Mouse (Mus musculus) layer of hippocampus, adult 9-10 months (tissue): ENCODE data around the gene Per1.

Experiments
- DNase-seq: peaks from one replicate; pipeline ENCODE4 v3.0.0; 2022; ENCODE audit warnings: low spot score

Gene Per1

DNA sequence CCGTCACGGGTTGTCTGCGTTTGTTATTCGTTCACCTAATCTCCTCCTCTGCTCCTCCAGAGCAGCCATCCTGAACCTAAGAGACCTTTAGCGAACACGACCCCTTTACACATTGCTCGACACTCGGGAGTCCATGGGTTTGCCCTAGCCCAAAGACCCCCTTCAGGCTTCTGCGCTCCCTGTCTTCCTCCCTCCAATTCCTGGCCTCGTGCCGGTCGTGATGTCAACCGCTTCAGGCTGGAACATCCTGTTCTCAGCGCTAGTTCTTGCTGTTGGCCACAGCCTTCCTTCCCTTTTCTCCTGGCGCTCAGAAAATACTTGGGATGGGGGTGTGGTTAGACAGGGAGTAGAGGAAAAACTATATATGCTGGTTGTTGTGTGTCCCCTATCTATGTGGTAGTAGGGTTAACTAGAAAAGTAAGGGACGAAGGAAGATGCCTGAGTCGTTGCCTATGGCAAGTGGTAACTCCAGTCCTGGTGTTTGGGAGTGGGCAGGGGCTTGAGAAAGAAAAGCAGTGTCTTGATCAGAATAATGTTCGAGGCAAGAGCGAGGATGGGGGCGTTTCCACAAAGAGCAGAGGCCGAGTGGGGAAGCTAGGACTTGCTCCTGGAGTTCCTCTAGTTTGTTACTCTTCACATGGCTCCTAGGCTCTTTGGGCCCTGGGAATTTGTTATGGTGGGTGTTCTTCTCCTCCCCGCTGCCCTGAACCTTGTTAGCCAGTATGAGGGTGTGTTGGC, 4.3 kb downstream of the Per1 start:
- no peak for DNase-seq

DNA sequence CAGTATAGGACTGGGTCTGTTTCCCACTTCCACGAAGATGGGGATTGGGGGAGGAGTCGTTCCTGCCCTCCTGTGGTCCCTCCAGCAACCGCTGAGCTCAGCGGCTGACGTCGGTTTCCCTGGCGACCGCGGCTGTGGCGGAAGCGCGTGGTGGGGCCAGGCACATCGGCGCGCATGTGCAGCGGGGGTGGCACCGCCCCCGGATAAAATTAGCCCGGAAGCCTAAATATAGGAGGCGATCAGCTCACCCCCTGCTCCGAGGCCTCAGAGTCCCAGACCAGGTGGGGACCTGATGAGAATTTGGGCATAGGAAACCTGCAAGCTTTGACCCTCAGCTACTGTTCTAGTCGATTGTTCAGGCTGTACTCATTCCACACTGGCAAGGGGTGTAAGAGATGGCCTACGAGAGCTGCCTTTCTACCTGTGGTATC, 4.9 kb downstream of the Per1 start:
- no peak for DNase-seq

DNA sequence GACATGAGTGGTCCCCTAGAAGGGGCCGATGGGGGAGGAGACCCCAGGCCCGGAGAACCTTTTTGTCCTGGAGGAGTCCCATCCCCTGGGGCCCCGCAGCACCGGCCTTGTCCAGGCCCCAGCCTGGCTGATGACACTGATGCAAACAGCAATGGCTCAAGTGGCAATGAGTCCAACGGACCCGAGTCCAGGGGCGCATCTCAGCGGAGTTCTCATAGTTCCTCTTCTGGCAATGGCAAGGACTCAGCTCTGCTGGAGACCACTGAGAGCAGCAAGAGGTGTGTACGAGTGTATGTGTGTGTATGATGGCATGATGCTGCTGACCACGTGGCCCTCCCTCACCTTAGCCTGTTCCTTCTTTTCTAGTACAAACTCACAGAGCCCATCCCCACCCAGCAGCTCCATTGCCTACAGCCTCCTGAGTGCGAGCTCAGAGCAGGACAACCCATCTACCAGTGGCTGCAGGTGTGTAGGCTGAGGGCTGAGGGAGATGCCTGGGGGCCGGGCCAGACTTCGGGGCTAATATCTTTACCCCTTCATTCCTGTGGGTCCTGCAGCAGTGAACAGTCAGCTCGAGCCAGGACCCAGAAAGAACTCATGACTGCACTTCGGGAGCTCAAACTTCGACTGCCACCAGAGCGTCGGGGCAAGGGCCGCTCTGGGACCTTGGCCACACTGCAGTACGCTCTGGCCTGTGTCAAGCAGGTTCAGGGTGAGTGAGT, 5.8 kb downstream of the Per1 start:
- no peak for DNase-seq

DNA sequence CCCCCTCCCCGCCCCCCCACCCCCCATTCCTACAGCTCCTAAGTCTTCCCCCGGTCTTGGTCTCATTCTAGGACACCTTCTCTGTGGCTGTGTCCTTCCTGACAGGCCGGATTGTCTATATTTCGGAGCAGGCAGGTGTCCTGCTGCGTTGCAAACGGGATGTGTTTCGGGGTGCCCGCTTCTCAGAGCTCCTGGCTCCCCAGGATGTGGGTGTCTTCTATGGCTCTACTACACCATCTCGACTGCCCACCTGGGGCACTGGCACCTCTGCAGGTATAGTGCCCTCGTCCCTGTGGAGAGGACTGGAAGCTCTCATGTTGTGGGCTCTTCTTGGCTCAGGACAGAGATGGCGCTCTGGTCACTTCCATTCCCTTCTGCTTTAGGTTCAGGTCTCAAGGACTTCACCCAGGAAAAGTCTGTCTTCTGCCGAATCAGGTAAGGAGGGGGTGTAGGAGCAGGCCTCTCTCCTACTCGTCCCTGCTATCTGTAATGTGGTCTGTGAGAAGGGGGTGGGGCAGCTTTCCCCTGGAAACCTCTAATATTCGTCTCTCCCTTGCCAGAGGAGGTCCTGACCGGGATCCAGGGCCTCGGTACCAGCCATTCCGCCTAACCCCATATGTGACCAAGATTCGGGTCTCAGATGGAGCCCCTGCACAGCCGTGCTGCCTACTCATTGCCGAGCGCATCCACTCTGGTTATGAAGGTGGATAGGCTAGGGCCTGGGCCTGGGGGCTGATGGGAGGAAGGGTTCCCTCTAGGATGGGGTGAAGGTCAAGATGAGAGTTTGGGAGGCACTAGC, 6.8 kb downstream of the Per1 start:
- DNase-seq, result no peak

DNA sequence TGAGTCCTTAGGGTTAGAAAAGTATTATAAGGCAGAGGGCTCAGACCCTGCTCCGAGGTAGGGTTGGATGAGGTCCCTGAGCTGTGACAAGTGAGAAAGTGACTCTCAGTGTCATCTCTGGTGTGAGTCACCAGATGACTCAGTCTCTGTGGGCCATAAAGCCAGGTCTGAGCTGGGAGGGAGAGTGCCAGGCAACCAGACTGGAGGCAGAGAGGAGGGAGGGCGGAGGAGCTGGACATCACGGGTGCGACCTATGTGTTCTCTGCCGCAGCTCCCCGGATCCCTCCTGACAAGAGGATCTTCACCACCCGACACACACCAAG, 7.3 kb downstream of the Per1 start:
- DNase-seq, result no peak

DNA sequence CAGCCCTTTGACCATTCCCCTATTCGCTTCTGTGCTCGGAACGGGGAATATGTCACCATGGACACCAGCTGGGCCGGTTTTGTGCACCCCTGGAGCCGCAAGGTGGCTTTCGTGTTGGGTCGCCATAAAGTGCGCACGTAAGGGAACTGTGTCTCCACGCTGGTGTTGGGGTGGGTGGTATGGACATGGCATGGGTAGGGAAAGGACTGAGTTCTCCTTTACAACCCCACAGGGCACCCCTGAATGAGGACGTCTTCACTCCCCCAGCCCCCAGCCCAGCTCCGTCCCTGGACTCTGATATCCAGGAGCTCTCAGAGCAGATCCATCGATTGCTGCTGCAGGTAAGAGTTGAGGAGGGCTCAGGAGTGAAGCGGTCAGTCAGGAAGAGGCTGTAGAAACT, 8.1 kb downstream of the Per1 start:
- DNase-seq, result no peak

DNA sequence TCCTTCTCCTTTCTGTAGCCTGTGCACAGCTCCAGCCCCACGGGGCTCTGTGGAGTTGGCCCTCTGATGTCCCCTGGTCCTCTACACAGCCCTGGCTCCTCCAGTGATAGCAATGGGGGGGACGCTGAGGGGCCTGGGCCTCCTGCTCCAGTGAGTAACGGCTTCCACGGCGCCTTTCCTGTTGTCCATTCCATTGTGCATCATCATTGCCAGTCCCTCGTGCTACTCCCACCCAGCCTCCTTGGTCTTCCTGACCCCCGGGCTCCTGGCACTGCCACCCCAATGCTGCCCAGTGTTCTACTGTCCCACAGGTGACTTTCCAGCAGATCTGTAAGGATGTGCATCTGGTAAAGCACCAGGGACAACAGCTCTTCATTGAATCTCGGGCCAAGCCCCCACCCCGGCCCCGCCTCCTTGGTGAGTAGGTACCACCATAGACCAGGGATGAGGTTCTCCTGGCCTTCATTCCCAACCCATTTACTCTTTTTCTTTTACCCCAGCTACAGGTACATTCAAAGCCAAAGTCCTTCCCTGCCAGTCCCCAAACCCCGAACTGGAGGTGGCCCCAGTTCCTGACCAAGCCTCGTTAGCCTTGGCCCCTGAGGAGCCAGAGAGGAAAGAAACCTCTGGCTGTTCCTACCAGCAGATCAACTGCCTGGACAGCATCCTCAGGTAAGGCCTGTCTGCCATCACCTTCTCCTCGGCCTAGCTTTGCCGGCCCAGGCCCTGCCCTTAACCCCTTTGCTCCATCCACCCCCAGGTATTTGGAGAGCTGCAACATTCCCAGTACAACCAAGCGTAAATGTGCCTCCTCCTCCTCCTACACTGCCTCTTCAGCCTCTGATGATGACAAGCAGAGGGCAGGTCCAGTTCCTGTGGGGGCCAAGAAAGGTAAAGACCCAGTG, 8.8 kb downstream of the Per1 start:
- no peak for DNase-seq

DNA sequence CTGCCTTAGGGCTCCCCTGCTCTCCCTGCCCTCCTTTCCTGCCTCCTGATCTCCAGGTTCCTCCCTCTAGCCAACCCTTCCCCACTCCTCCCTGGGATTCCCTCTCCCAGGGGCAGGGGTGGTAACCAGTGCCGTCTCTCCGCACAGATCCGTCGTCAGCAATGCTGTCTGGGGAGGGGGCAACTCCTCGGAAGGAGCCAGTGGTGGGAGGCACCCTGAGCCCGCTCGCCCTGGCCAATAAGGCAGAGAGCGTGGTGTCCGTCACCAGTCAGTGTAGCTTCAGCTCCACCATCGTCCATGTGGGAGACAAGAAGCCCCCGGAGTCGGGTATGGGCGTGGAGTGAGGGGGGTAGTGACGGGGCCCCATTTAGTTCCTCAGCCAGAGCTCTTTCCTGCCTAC, 9.5 kb downstream of the Per1 start:
- DNase-seq, result no peak

DNA sequence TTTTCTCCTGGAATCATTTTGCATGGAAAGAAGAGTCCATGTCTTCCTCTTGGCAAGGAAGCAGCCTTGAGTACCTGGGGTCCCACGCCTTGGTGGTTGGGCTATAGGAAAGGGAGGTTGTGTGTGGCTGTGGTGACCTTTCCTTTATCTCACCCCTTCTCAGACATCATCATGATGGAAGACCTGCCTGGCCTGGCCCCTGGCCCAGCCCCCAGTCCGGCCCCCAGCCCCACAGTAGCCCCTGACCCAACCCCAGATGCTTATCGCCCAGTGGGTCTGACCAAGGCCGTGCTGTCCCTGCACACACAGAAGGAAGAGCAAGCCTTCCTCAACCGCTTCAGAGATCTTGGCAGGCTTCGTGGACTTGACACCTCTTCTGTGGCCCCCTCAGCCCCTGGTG, 10.2 kb downstream of the Per1 start:
- no peak for DNase-seq

DNA sequence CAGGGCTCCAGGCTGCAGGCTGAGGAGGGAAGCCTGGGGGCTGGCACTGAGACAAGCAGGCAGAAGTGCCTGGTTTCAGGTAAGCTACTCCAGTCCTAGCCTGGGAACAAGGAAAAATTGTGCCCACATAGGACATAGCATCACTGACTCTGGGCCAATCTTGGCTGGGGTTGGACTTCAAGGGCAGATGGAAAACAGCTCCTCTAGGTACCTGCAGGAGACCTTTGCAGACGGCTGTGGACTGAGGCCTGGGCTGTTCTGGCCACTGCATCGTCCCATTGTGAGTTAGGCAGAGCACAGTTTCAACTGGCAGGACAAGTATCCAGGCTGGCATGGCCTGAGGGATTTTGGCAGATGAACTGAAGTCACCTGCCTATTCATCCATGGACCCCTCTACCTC, 10.8 kb downstream of the Per1 start:
- DNase-seq, result no peak

DNA sequence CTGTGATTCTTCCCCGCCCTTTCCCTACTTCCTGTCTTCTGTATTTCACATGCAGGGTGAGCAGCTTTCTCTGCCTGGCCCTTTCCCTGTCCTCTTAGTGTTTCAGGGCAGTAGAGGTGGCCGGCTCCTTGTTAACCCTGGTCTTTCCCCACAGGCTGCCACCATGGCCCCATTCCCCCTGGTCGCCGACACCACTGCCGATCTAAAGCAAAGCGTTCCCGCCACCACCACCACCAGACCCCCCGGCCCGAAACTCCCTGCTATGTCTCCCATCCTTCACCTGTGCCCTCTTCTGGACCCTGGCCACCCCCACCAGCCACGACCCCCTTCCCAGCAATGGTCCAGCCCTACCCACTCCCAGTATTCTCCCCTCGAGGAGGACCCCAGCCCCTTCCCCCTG, 11.3 kb downstream of the Per1 start:
- no peak for DNase-seq

DNA sequence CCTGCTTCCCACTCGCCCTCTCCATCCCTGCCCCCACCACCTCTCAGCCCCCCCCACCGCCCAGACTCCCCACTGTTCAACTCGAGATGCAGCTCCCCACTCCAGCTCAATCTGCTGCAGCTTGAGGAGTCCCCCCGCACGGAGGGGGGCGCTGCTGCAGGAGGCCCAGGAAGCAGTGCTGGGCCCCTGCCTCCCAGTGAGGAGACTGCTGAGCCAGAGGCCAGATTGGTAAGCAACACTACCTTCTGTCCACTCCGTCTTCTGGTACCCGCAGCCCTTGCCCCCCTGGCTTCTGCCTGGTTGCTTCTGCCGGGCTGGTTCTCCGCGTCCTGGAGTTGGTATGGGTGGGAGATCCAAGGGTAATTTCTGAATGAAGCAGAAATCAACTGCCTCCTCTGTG, 11.8 kb downstream of the Per1 start:
- DNase-seq, result no peak

DNA sequence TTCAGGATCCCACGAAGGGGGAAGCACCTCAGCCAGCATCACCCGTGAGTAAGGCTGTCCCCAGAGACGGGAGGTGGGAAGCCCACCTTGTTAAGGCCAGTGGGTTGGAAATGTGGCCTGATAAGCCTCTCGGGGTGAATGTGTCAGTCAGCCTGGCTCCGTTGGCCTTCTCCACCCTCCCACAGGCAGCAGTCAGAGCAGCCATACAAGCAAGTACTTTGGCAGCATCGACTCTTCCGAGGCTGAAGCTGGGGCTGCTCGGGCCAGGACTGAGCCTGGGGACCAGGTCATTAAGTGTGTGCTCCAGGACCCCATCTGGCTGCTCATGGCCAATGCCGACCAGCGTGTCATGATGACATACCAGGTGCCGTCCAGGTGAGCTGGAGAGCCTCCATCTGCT, 12.7 kb downstream of the Per1 start:
- no peak for DNase-seq

DNA sequence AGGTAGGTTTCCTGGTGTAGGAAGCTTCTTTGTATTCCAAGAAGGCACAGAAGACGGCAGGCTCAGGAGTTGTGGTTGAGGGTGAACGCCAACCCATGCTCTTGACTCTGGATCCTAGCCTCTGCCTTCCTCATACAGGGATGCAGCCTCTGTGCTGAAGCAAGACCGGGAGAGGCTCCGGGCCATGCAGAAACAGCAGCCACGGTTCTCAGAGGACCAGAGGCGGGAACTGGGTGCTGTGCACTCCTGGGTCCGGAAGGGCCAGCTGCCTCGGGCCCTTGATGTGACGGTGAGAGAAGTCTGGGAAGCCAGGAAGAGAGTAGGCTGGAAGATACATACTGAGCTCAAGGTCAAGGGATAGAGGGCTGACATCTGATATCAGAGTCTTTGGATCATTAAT, 13.2 kb downstream of the Per1 start:
- DNase-seq, result no peak

DNA sequence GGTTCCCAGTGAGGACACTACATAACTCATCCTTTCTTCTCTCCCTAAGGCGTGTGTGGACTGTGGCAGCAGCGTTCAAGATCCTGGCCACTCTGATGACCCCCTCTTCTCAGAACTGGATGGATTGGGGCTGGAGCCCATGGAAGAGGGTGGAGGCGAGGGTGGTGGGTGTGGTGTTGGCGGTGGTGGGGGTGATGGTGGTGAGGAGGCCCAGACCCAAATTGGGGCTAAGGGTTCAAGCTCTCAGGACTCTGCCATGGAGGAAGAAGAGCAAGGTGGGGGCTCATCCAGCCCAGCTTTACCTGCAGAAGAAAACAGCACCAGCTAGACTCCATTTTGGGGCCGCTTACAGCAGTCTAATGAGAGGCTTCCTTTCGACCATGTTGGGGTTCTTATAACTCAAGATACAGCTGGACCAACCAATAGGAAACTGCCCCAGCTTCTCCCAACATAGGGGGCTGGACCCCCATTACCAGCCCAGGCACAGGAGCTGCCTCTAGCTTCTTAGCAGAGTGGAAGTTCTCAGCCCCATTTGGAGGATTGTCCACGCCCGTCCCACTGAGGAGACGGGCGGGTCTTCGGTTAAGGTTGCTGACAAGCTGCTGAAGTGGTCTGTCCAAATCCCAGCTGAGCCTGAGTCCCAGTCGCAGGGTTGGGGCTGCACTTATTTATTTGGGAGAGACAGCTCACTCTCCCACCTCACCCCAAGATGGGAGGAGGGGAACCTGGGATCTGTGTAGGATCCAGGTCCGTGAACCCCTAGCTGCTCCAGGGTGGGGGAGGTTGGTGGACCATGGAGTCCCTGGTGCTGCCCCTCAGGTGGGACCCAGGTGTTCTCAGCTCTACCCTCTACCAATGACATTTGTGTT, 14.2 kb downstream of the Per1 start:
- no peak for DNase-seq

DNA sequence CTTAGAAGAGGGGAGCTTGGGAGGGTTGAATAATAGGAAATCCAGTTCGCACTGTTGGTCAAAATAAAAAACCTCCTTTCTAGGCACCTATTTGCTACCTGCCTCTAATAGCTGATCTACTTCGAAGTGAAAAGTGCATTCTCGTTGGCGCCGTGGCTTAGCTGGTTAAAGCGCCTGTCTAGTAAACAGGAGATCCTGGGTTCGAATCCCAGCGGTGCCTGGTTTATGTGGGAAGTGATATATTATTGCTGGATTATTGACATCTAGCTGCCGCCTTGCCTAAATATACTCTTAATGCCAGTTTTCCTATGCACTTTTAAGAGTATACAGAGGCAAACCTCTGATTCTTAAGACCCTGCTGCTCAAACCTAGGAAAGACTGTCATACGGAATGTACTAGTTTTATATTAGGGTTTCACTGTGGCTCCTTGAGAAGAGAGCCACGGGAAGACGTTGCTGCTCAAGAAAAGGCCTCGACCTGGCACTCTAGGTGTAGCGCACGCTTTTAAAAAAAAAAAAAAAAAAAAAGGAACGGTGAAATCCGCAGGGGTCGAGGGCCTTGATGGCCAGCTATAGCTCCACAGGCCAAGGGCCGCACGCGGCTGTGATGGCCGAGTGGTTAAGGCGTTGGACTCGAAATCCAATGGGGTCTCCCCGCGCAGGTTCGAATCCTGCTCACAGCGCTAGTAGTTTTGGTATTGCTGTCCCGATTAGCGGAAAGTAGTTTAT, 15.5 kb downstream of the Per1 start:
- DNase-seq, result peak; percentile 81

DNA sequence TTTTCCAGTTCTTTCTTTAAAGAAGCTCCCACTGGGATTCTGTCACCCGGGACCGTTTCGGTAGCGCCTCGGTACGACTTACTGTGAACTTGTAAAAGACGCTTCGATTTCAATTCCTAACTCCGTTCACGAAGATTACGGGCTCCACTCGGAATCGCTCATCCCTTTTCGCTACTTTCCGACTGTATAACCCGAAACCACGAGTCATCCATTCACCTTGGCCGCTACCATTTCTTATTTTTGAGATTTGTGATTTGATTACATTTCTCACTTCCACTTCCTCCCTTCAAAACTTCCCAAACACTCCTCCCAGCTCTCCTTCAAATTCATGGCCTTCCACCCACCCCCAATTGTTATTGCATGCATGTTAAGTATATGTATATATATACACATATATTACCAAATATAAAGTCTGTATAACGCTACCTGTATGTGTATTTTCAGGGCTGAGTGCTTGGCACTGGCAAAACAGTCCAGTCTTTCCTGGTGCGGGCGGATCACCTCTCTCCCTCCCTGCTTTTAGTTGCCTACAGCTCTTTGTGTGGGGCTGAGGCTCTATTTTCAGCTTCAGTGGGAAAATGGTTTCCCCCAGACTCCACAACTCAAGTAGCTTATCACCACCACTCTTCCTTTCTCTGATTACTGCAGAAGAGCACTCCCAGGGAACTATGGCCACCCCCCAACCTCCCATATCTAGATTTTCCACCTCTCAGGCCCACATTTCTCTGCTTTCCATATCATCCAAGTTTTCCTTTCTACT, 16.2 kb downstream of the Per1 start:
- DNase-seq, result no peak

DNA sequence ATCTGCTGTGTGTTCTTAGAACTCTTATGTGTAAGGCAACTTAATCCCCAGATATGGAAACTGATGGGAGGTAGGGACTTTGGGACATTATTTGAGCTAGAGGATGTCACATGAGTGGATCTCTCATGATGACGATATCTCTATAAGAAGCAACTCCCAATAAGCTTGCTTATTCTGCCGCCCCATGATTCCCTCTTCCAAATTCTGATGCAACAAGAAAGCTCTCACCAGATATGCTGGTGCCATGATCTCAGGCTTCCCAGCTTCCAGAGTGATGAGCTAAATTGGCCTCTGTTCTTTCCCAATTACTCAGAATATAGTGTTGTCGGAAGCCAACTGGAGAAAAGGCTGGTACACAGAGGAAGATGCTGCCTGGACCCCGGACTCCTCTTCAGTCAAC, 16.8 kb downstream of the Per1 start:
- DNase-seq, result no peak

DNA sequence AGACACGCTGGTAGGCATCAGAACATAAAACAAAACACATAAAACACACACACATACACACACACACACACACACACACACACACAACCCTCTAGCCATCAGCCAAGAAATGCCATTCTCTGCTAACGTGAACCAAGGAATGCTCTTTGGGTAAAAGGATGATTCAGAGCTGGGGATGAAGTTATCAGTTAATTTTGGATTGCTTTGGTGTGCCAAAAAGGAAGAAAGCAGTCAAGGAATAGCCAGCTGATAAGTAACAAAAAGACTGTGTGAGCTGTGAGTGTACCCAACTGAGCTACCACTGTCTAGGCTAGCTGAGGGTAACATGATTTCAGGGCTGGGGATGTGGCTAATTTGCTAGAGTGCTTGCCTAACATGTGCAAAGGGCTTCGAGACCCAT, 19.0 kb downstream of the Per1 start:
- DNase-seq, result no peak

DNA sequence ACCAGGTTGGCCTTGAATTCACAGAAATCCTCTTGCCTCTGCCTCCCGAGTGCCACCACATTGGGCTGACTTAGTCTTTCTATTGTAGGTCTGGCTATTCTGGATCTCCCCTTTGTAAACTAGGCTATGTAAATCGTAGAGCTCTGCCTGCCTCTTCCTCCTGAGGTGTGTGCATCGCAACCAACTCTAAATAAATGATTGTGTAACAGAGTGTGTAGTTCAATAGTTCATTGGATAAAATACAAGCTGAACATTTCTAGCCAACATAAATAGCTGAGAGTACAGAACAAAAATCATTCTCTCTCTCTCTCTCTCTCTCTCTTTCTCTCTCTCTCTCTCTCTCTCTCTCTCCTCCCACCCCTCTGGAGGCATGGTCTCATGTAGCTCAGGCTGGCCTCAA, 19.6 kb downstream of the Per1 start:
- no peak for DNase-seq
